Mouse (Mus musculus): ENCODE measurements at regions not wholly inside any gene's neighbourhood (a gene's known extent, or its start where the extent isn't known, plus 50 kb on each side); places are given as distances from the start of the nearest gene placed in this dataset.

DNA sequence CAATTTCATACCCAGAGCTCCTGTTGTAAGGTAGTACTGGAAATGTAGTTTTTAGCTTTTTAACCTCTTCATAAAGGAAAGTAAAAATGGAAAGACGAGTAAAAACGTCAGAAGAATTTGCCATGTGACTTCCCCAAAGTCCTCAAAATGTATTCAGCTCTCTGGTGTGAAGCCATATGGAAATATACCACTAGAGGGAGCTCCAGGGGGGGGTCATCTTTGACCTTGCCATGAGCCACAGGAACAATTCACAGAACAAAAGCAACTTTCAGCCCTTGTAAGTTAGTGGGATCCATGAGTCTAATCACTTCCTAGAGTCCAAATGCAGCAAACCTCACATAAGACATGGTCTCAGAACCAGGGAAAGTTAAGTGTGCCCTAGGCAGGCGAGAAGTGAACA is 354.1 kb upstream of the Jmjd1c start:
- Histone ChIP-seq H3K4me1 (ENCODE audit: insufficient read depth, low read length) (no peaks in the 10 kb centered on the region), H3K4me2 (ENCODE audit: low read depth, low read length) (no peak overlapping the region), H3K9ac (replicated peaks; ENCODE audit: low read length) (no peak overlapping the region), H3K27me3 (ENCODE audit: insufficient read depth, low read length) (no peaks in the 10 kb centered on the region), H3K27ac (no peak overlapping the region), H3K4me3 (ENCODE audit: low read length) (no peak overlapping the region), H3K36me3 (ENCODE audit: insufficient read depth, low read length) (no peaks in the 10 kb centered on the region), H3K9me3 (ENCODE audit: low read length) (no peaks in the 10 kb centered on the region)
- no peak for ATAC-seq
- DNase-seq (ENCODE audit: low spot score), result no peak
- TF ChIP-seq CTCF (IDR thresholded peaks at IDR 0.05; ENCODE audit: low read depth), result peak; percentile 46
- 69% methylated on average over 3 of the region's 3 CpGs for WGBS

DNA sequence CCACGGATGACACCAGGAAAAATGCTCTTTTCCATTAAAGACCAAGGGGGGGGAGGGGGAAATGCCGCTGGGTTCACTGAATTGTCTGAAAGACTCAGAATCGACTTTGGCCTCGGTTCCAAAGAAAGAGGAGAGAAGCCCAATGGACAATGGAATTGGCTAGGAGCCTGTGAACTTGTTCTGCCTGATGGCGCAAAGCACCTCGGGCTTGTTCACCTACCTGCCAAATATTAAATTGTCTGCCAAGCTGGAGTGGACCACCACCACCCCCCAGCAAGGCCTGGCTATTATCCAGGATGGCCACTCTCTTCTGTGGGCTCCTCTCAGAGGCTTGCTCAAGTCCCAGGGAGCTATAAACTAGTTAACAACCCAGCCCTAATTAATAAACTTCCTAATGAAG is 352.7 kb upstream of the Jmjd1c start:
- TF ChIP-seq CTCF (IDR thresholded peaks at IDR 0.05; ENCODE audit: low read depth), result no peak
- 41% methylated on average over 6 of the region's 6 CpGs for WGBS

DNA sequence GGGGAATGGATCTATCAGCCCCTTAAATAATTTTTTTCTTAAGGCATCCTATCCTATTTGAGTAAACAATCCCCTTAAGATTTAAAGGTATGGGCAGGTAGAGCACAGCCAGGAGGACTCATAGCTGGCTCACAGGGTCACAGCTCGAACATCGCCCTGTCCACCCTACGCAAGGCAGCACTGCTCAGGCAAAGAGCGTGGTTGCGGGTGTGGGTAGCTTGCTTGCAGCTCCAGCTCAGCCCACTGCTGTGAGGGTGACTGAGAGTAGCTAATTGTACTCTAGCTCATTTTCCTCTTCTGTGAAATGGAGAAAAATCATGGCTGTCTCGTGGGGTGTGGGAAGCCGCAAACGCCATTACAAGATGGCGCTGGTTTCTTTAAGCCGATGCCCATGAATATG is 350.1 kb upstream of the Jmjd1c start:
- no peaks in the 10 kb centered on the region for H3K36me3 ChIP-seq (ENCODE audit: insufficient read depth, low read length)
- H3K4me1 ChIP-seq (ENCODE audit: insufficient read depth, low read length), result 0 out of 2 replicates have a peak, but pooled peaks cover 4% of the 10 kb centered on the region
- H3K9ac ChIP-seq (replicated peaks; ENCODE audit: low read length), result no peak overlapping the region
- TF ChIP-seq CTCF (IDR thresholded peaks at IDR 0.05; ENCODE audit: low read depth), result no peak
- ATAC-seq, result no peak
- no peak overlapping the region for H3K4me2 ChIP-seq (ENCODE audit: low read depth, low read length)
- no peak for DNase-seq (ENCODE audit: low spot score)
- no peaks in the 10 kb centered on the region for H3K9me3 ChIP-seq (ENCODE audit: low read length)
- no peak overlapping the region for H3K4me3 ChIP-seq (ENCODE audit: low read length)
- H3K27me3 ChIP-seq (ENCODE audit: insufficient read depth, low read length), result no peaks in the 10 kb centered on the region
- 95% methylated on average over 10 of the region's 10 CpGs for WGBS
- H3K27ac ChIP-seq, result no peak overlapping the region

More for the DNA sequence above, 352.7 kb upstream of the Jmjd1c start:
- no peak overlapping the region for H3K9ac ChIP-seq (replicated peaks; ENCODE audit: low read length)
- no peaks in the 10 kb centered on the region for H3K4me1 ChIP-seq (ENCODE audit: insufficient read depth, low read length)
- H3K27me3 ChIP-seq (ENCODE audit: insufficient read depth, low read length), result no peaks in the 10 kb centered on the region
- no peak overlapping the region for H3K27ac ChIP-seq
- no peaks in the 10 kb centered on the region for H3K9me3 ChIP-seq (ENCODE audit: low read length)
- H3K36me3 ChIP-seq (ENCODE audit: insufficient read depth, low read length), result no peaks in the 10 kb centered on the region
- peak overlapping the region; percentile 19 for H3K4me2 ChIP-seq (ENCODE audit: low read depth, low read length)
- DNase-seq (ENCODE audit: low spot score) (peak; percentile 82), ATAC-seq (peak; percentile 63)
- no peak overlapping the region for H3K4me3 ChIP-seq (ENCODE audit: low read length)

DNA sequence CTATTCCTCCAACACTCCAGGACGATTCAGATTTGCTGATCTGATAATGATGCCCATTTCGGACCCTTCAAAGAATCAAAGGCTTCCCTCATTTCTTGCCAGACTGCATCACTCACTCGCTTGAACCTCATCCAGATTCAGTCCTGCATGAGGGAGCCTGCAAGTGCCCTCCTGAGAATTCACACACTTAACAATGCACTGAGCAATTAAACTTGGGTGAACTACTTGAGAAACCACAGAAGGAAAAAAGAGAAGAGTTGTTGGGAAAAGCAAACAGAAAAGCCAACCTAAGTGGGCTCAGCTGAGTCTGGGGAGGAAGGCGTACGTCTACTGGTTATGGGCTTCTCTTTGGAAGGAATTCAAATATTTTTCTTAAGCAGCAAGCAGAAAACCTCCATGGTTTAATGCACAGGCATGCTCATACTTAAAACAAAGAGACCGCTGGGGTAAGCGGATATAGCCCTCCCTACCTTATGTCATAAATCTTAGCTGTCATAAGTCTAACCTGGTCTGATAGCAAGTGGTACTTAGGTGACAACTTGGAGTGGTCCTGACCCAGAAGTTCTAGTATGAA is 343.6 kb upstream of the Jmjd1c start:
- H3K36me3 ChIP-seq (ENCODE audit: insufficient read depth, low read length), result no peaks in the 10 kb centered on the region
- H3K27ac ChIP-seq, result no peak overlapping the region
- 75% methylated on average over 7 of the region's 7 CpGs for WGBS
- ATAC-seq (no peak), DNase-seq (ENCODE audit: low spot score) (no peak)
- no peaks in the 10 kb centered on the region for H3K27me3 ChIP-seq (ENCODE audit: insufficient read depth, low read length)
- no peak overlapping the region for H3K4me2 ChIP-seq (ENCODE audit: low read depth, low read length)
- TF ChIP-seq CTCF (IDR thresholded peaks at IDR 0.05; ENCODE audit: low read depth), result no peak
- H3K9ac ChIP-seq (replicated peaks; ENCODE audit: low read length), result no peak overlapping the region
- 0 out of 2 replicates have a peak, but pooled peaks cover 4% of the 10 kb centered on the region for H3K4me1 ChIP-seq (ENCODE audit: insufficient read depth, low read length)
- H3K4me3 ChIP-seq (ENCODE audit: low read length), result no peak overlapping the region
- H3K9me3 ChIP-seq (ENCODE audit: low read length), result no peaks in the 10 kb centered on the region

DNA sequence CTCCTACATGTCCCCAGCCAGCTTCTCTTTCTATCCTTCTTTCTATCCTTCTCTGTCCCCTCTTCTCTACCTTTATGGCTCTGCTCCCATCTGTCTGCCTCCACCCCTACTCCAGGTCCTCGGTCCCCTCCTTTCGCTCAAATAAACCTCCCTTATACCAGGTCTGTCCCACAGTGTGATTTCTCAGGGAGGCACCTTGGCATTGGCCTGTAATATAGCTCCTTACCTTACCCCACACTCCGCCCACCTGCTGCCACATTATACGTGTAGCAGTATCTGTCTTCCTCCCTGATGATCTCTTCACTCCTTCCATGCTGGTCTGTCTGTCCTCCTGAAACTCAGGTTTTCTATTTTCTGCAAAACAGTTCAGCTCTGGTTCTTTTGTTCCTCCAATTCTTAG is 339.1 kb upstream of the Jmjd1c start:
- Histone ChIP-seq H3K4me2 (ENCODE audit: low read depth, low read length) (no peak overlapping the region), H3K27me3 (ENCODE audit: insufficient read depth, low read length) (no peaks in the 10 kb centered on the region), H3K4me1 (ENCODE audit: insufficient read depth, low read length) (no peaks in the 10 kb centered on the region), H3K4me3 (ENCODE audit: low read length) (no peak overlapping the region), H3K27ac (no peak overlapping the region), H3K9ac (replicated peaks; ENCODE audit: low read length) (no peak overlapping the region), H3K36me3 (ENCODE audit: insufficient read depth, low read length) (no peaks in the 10 kb centered on the region), H3K9me3 (ENCODE audit: low read length) (no peaks in the 10 kb centered on the region)
- DNase-seq (ENCODE audit: low spot score), result no peak
- no peak for ATAC-seq
- no peak for TF ChIP-seq CTCF (IDR thresholded peaks at IDR 0.05; ENCODE audit: low read depth)
- WGBS, result 92% methylated on average over 4 of the region's 4 CpGs

DNA sequence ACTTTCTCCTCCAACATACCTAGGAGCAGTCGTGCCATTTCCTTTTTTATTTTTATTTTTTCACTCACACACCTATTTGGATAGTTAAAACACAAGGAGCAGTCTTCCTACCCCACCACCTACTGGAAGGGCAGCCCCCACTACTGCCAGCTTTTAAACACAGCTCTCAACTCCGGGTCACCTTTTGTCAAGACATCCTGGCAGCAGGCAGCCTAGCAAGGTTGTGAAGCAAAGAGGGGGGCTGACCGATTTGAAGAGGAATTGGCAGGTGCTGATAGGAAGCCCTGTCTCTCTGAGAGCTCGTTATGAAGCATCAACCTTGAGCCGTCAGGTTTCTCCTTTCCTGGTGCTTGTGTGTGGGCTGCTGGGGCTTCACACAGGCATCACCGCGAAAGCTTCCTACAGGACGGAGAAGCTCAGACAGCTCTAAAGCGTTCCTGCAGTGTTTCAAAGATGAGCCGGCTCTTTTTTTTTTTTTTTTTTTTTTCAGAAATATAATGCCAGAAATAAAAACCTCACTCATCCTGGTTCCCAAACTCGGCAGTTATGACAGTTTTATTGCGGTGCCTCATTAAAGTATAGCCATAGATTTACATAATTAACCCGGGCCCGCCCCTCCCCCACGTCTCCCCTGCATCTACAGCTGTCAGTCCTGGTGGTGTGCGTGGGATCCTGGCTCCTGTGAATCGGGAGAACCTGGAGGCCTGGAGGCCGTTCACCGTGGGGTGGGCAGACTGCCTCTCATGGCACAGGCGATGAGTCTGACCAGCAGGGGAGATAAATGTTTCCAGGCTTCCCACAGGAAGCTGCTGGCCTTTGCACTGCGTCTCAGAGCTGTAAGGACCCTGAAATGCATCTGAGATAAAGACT is 325.5 kb upstream of the Jmjd1c start:
- H3K27me3 ChIP-seq (ENCODE audit: insufficient read depth, low read length), result no peaks in the 10 kb centered on the region
- peak overlapping the region; percentile 27; the same call in 1 of the 2 replicates for H3K27ac ChIP-seq
- no peaks in the 10 kb centered on the region for H3K4me1 ChIP-seq (ENCODE audit: insufficient read depth, low read length)
- H3K9me3 ChIP-seq (ENCODE audit: low read length), result peaks cover 10% of the 10 kb centered on the region; the same call in 1 of the 2 replicates
- peak; percentile 35; the same call in 1 of the 2 replicates for ATAC-seq
- no peak overlapping the region for H3K4me3 ChIP-seq (ENCODE audit: low read length)
- 29% methylated on average over 21 of the region's 21 CpGs for WGBS
- H3K4me2 ChIP-seq (ENCODE audit: low read depth, low read length), result peak overlapping the region; percentile 34
- H3K36me3 ChIP-seq (ENCODE audit: insufficient read depth, low read length), result no peaks in the 10 kb centered on the region
- H3K9ac ChIP-seq (replicated peaks; ENCODE audit: low read length), result no peak overlapping the region
- peak; percentile 31 for DNase-seq (ENCODE audit: low spot score)
- TF ChIP-seq CTCF (IDR thresholded peaks at IDR 0.05; ENCODE audit: low read depth), result no peak
